Mouse (Mus musculus) layer of hippocampus, adult 18-20 months (tissue): ENCODE data around the gene Notch2. TPM values are rescaled to one million over a fixed set of nuclear protein-coding genes. Genes with fewer than 3 reads are reported as not detected.
"Not testable (repeated sequence)": the region's sequence is repeated elsewhere in the genome, so short reads cannot be mapped to it uniquely, and the experiment has no call there.

Experiments used
- DNase-seq, 2 experiments: peaks; one replicate each; pipeline ENCODE4 v3.0.0; 2022; ENCODE audit warnings: low spot score in 2 of 2
- total RNA-seq, 2 experiments: library from RNA; stranded (reverse); gene quantifications; 2 replicates each; pipeline ENCODE4 v1.2.3; 2021

The Notch2 gene
- total RNA-seq, 2 experiments from 2014 or later: 21.4 to 22.8 TPM

- DNase-seq: no peak
Measured at GRCm38 (mm10) chr3:98028072-98028471, 14.7 kb downstream of the Notch2 start.

GRCm38 (mm10) chr3:98028936-98029335 is 15.6 kb downstream of the Notch2 start:
- no peak for DNase-seq

DNA sequence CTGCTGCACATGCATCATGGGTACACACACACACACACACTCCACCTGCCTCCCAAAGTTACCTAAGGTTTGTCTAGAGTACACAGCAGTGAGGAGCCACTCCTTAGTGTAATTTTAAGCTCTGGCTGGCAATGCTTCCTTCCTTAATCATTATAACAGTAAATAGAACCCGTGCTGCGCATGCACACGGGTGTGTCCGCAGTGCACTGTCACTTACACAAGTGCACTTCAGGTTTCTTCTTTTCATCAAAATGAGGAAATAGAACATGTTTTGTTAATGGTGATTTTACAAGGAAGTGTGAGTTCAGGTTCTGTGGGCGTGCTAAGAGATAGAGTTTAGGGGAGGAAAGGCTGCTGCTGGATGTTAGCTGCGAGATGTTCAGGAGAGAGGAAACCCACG is 17.8 kb downstream of the Notch2 start:
- DNase-seq: no peak

DNA sequence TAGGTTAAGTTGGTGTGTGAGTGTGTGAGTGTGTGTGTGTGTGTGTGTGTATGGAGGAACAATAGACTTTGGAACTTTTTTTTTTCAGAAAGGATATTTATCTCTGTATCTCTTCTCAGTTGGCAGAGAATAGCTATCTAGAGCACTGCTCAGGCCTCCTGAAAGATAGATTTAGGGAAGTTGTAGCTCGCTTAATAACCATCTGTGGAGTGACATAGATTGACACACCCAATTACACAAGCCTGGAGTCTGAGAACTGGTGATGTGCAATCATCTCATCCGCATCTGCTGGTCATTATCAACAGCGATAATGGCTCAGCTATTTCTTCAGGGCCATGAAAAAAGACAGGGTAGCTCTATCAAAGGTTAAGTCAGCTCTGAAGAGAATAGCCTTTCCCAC is 18.9 kb downstream of the Notch2 start:
- DNase-seq: no peak

- no peak for DNase-seq
Measured at GRCm38 (mm10) chr3:98032944-98033343, 19.6 kb downstream of the Notch2 start.

- no peak for DNase-seq
Measured at GRCm38 (mm10) chr3:98034622-98035593, 21.6 kb downstream of the Notch2 start.

- DNase-seq: no peak
Measured at GRCm38 (mm10) chr3:98036161-98036560, 22.8 kb downstream of the Notch2 start.

GRCm38 (mm10) chr3:98037151-98037550 is 23.8 kb downstream of the Notch2 start:
- no peak for DNase-seq

DNA sequence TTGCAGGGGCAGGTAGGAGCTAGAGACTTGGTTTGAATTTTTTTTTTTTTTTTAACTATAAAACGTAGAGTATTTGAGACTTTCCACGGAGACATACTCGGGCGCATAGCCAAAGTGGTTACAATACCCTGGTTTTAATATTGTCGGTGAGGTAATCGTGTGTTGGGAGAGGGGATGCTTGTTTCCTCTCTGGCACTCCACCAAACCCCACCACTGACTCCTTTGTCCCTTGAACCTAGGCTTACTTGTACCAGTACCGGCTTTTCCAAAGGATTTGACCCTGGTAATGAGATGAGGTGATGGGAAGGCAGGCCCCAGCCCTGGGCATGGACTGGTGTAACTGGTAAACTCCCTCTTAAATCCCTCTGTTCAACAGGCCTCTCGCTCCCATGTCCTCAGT is 25.3 kb downstream of the Notch2 start:
- no peak for DNase-seq

GRCm38 (mm10) chr3:98039223-98039622 is 25.9 kb downstream of the Notch2 start:
- no peak for DNase-seq

DNA sequence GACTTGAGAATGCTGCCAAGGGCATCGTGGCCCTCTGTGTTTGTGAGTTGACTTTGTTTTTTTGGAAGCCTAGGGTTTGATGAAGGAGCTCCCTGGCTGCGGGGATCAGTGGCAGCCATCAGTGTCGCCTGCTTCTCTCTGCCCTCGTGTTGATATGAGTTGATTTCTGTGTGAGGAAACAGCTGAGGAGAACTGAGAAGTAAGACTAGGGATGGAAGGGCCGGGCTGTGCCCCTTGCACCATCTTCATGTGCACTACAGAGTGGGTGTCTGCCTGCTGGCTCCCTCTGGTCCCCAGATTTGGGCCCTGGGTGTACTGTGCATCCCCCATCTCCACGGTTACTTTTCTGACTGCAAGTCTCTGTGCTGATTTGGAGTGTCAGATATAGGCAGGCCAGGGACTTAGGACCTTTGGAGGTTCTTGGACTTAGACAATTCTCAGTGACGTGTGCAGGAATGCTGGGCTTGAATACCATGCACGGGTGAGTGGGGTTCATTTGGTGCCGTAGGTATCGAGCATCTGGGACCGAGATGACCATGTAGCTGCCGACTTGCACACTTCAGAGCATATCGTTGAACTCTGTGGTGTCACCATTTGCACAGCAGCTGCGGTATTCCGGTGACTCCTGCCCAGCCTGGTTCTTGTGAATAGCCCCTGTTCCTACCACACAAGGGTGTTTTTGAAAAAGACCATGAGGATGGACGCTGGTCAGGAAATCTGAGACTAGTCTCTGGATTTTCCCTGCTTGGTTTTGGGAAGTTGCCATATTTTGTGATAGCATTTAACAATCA is 26.5 kb downstream of the Notch2 start:
- DNase-seq: no peak

- no peak for DNase-seq
Measured at GRCm38 (mm10) chr3:98040836-98041235, 27.5 kb downstream of the Notch2 start.

GRCm38 (mm10) chr3:98042301-98042700 is 29.0 kb downstream of the Notch2 start:
- DNase-seq: no peak

- DNase-seq: peak; percentile 46 to 69
Measured at GRCm38 (mm10) chr3:98042955-98043456, 29.7 kb downstream of the Notch2 start.

DNA sequence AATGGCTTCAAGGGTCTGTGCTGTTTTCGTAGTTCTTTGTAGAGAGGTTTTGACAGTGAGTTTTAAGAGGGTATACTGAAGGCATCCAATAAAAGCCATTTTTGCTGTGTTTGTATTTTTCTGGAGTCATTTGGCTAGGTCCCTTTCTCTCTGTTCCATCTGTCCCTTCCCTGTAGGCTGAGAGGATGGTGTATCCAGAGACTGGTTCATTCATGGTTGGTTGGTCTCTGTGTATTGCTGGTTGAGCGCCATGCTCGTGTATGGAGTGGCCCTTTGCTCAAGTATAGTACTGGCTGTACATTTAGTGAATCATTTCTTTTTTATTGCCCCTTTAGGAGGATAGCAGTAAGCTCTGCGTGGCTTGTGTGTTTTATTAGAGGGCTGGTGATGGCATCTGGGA is 30.3 kb downstream of the Notch2 start:
- no peak for DNase-seq

- DNase-seq: no peak
Measured at GRCm38 (mm10) chr3:98044768-98045368, 31.5 kb downstream of the Notch2 start.

GRCm38 (mm10) chr3:98045465-98046148 is 32.3 kb downstream of the Notch2 start:
- no peak for DNase-seq

DNA sequence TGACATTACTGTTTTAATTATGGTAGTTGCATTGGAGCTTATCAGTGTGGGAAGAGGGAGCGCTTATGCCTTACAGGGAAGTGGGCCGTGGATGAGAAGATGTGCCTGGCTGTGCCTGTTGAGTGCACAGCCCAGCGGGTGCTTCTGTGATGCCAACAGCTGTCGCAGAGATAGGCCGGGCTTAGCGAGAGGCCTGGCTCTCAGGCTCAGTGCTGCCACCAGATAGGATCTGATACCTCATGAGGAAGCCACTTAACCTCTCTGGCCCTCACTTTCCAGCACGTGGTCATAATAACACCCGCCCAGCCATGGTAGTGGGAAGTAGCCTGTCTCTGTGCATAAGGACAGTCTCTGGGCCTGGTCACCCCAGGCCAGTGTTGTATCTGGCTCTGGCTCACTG is 33.0 kb downstream of the Notch2 start:
- DNase-seq: no peak

DNA sequence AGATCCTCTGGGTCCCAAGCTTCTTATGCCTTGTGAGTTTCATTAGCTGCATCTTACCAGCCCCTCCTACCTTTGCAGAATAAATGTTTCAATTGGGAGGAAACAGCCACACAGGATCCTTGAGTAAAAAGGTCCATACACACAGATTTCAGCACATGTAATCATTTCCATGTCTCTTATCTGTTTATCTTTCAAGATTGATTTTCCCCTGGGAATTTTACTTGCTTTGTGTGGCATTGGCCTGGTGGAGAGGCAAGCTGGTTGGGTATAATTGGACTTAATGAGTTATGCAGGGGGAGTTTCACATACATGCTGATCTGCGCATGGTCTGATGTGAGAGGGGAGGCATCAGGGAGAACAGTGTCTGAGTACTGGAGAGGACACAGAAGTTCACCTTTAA is 36.3 kb downstream of the Notch2 start:
- DNase-seq: no peak

DNA sequence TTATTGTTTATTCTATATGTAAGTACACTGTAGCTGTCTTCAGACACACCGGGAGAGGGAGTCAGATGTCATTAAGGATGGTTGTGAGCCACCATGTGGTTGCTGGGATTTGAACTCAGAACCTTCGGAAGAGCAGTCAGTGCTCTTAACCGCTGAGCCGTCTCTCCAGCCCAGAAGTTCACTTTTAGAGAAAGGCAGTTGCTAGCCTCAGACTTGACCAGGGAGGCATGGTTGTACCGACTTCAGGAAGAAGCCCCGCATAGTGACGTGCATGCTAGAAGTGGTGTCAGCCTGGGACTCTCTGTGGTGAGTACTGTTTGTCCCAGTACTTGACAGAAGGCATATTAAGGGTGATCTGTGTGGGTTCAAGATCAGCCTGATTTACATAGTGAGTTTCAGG is 36.8 kb downstream of the Notch2 start:
- not testable (repeated sequence) for DNase-seq
